Mouse (Mus musculus) c-Kit-positive CD71-positive TER-119-positive erythroid progenitor cells, embryonic 14.5 days (primary cell): Measurements from ENCODE around the gene Ctnnbl1.

Experiments
- DNase-seq: peaks from one replicate; pipeline ENCODE4 v3.0.0-alpha.2; 2013; ENCODE audit warnings: low spot score

Ctnnbl1 gene

GRCm38 (mm10) chr2:157821259-157821658 is 84.1 kb downstream of the Ctnnbl1 start:
- no peak for DNase-seq

GRCm38 (mm10) chr2:157823456-157823855 is 86.3 kb downstream of the Ctnnbl1 start:
- DNase-seq = no peak

GRCm38 (mm10) chr2:157824249-157824648 is 87.0 kb downstream of the Ctnnbl1 start:
- no peak for DNase-seq

GRCm38 (mm10) chr2:157830101-157830500 is 92.9 kb downstream of the Ctnnbl1 start:
- no peak for DNase-seq

GRCm38 (mm10) chr2:157830620-157831354 is 93.6 kb downstream of the Ctnnbl1 start:
- no peak for DNase-seq

GRCm38 (mm10) chr2:157837050-157837449 is 99.8 kb downstream of the Ctnnbl1 start:
- DNase-seq = no peak

- no peak for DNase-seq
Observed at GRCm38 (mm10) chr2:157838206-157838923, 101.2 kb downstream of the Ctnnbl1 start.

- DNase-seq = no peak
Observed at GRCm38 (mm10) chr2:157840641-157841078, 103.5 kb downstream of the Ctnnbl1 start.

- no peak for DNase-seq
Observed at GRCm38 (mm10) chr2:157841121-157841520, 103.9 kb downstream of the Ctnnbl1 start.

GRCm38 (mm10) chr2:157844746-157845145 is 107.5 kb downstream of the Ctnnbl1 start:
- no peak for DNase-seq

GRCm38 (mm10) chr2:157845831-157846230 is 108.6 kb downstream of the Ctnnbl1 start:
- DNase-seq = no peak

GRCm38 (mm10) chr2:157853135-157853534 is 115.9 kb downstream of the Ctnnbl1 start:
- DNase-seq = no peak

GRCm38 (mm10) chr2:157855814-157856213 is 118.6 kb downstream of the Ctnnbl1 start:
- no peak for DNase-seq

GRCm38 (mm10) chr2:157857496-157857895 is 120.3 kb downstream of the Ctnnbl1 start:
- no peak for DNase-seq

GRCm38 (mm10) chr2:157858317-157858716 is 121.1 kb downstream of the Ctnnbl1 start:
- no peak for DNase-seq

GRCm38 (mm10) chr2:157859046-157859701 is 122.0 kb downstream of the Ctnnbl1 start:
- no peak for DNase-seq

GRCm38 (mm10) chr2:157861273-157861944 is 124.2 kb downstream of the Ctnnbl1 start:
- peak; percentile 8 for DNase-seq

GRCm38 (mm10) chr2:157862306-157862705 is 125.1 kb downstream of the Ctnnbl1 start:
- no peak for DNase-seq

- no peak for DNase-seq
Observed at GRCm38 (mm10) chr2:157867126-157867525, 129.9 kb downstream of the Ctnnbl1 start.

GRCm38 (mm10) chr2:157870247-157870646 is 133.0 kb downstream of the Ctnnbl1 start:
- no peak for DNase-seq

- DNase-seq = no peak
Observed at GRCm38 (mm10) chr2:157873223-157873622, 136.0 kb downstream of the Ctnnbl1 start.

- no peak for DNase-seq
Observed at GRCm38 (mm10) chr2:157873691-157874090, 136.5 kb downstream of the Ctnnbl1 start.
